9 mouse cellular contexts compared by ENCODE assay signal in genomic region chr4:154961911-154962310, GRCm38 (mm10). TPM values are rescaled to one million over a fixed set of nuclear protein-coding genes. Genes with fewer than 3 reads are reported as not detected.
DNase-seq lines count a peak whose midpoint lies in the region; ATAC-seq and TF ChIP-seq lines count a peak whose summit lies in the region.
"Had no signal": no experiment of that assay in that cellular context is flagged by ENCODE, and none has a peak within 500 bp of the region (broad histone marks: within the 10 kb centered on the region; RNA-seq: fewer than 3 reads in every experiment).

No protein-coding gene starts in this region.

- H3K4me1 ChIP-seq in embryonic facial prominence, embryonic 15.5 days: peaks cover 63% of the 10 kb centered on the region
- H3K4me1 ChIP-seq in limb, embryonic 10.5 days: peaks cover 78% of the 10 kb centered on the region
- H3K4me1 ChIP-seq in midbrain, postnatal 0 days (ENCODE audit: insufficient read depth, low read length): peaks cover 35% of the 10 kb centered on the region; the same call in 1 of the 2 replicates

- H3K36me3 ChIP-seq in embryonic facial prominence, embryonic 15.5 days: no peaks in the 10 kb centered on the region
- peaks cover 14% of the 10 kb centered on the region for H3K36me3 ChIP-seq in limb, embryonic 10.5 days
- no peaks in the 10 kb centered on the region for H3K36me3 ChIP-seq in midbrain, postnatal 0 days (ENCODE audit: insufficient read depth, low read length)

- H3K4me3 ChIP-seq in embryonic facial prominence, embryonic 15.5 days (replicated peaks): peak overlapping the region; percentile 45; the same call in 1 of the 2 replicates
- H3K4me3 ChIP-seq in limb, embryonic 10.5 days: peak overlapping the region; percentile 57
- peak overlapping the region; percentile 76 for H3K4me3 ChIP-seq in midbrain, postnatal 0 days (ENCODE audit: low read depth, low read length)

- no peak overlapping the region for H3K9ac ChIP-seq in embryonic facial prominence, embryonic 15.5 days
- peak overlapping the region; percentile 73 for H3K9ac ChIP-seq in midbrain, postnatal 0 days (replicated peaks; ENCODE audit: low read length, poor library complexity, severe bottlenecking)

- no peak for ATAC-seq in embryonic facial prominence, embryonic 15.5 days (ENCODE audit: insufficient number of reproducible peaks, low FRiP score, low TSS enrichment, low read depth)
- no peak for ATAC-seq in midbrain, postnatal 0 days (ENCODE audit: low FRiP score)

- DNase-seq in cerebellum, adult 9-11 months: peak; percentile 66
- DNase-seq in cerebellum, adult 9-10 months: no peak
- DNase-seq in limb, embryonic 10.5 days (ENCODE audit: low spot score): no peak
- DNase-seq in midbrain, postnatal 0 days (ENCODE audit: low spot score): no peak
- DNase-seq in thymus, postnatal 4 days: peak; percentile 79
- no peak for DNase-seq in layer of hippocampus, adult 9-10 months (ENCODE audit: low spot score)
- no peak for DNase-seq in urinary bladder, postnatal 4 days (ENCODE audit: low spot score in 2 of 2)

- peaks cover 62% of the 10 kb centered on the region for H3K27me3 ChIP-seq in embryonic facial prominence, embryonic 15.5 days
- peaks cover 69% of the 10 kb centered on the region for H3K27me3 ChIP-seq in limb, embryonic 10.5 days (ENCODE audit: low read depth, poor library complexity, severe bottlenecking)
- no peaks in the 10 kb centered on the region for H3K27me3 ChIP-seq in midbrain, postnatal 0 days (ENCODE audit: insufficient read depth, low read length)

- no peak for TF ChIP-seq CTCF in midbrain, postnatal 0 days (IDR thresholded peaks at IDR 0.05)

- 24% methylated on average over 13 of the region's 13 CpGs for WGBS in embryonic facial prominence, embryonic 15.5 days
- WGBS in limb, embryonic 10.5 days: 19% methylated on average over 13 of the region's 13 CpGs
- WGBS in midbrain, postnatal 0 days: 7% methylated on average over 13 of the region's 13 CpGs

- H3K9me3 ChIP-seq in embryonic facial prominence, embryonic 15.5 days (replicated peaks): no peaks in the 10 kb centered on the region
- H3K9me3 ChIP-seq in limb, embryonic 10.5 days (replicated peaks): no peaks in the 10 kb centered on the region
- H3K9me3 ChIP-seq in midbrain, postnatal 0 days (ENCODE audit: low read length): no peaks in the 10 kb centered on the region

- peak overlapping the region; percentile 83 for H3K4me2 ChIP-seq in embryonic facial prominence, embryonic 15.5 days (replicated peaks)
- peak overlapping the region; percentile 92 for H3K4me2 ChIP-seq in midbrain, postnatal 0 days (ENCODE audit: low read depth, low read length, poor library complexity, severe bottlenecking)

- H3K27ac ChIP-seq in embryonic facial prominence, embryonic 15.5 days (replicated peaks): no peak overlapping the region
- H3K27ac ChIP-seq in limb, embryonic 10.5 days: no peak overlapping the region
- H3K27ac ChIP-seq in midbrain, postnatal 0 days (ENCODE audit: low read depth, low read length): peak overlapping the region; percentile 71

RNA-seq across cellular contexts. Expression of gene Hes5, which starts 1.2 kb away (rescaled TPM):
- polyA plus RNA-seq in embryonic facial prominence, embryonic 15.5 days (2015; fragmentation: Nextera tagmentation; extraction: Ambion mirVana): 6.6 and 7.7 TPM in 2 replicates
- polyA plus RNA-seq in limb, embryonic 10.5 days (2016; fragmentation: Nextera tagmentation; extraction: Ambion mirVana): 0.33 and 1.1 TPM in 2 replicates
- total RNA-seq in midbrain, postnatal 0 days (2014; rRNA removed): 111 and 115 TPM in 2 replicates
- polyA plus RNA-seq in midbrain, postnatal 0 days (2015; fragmentation: Nextera tagmentation; extraction: Ambion mirVana): 165 and 180 TPM in 2 replicates
- polyA plus RNA-seq: C2C12 had no signal

RNA-seq across cellular contexts. Expression of gene Pank4, which starts 2.0 kb away (rescaled TPM):
- polyA plus RNA-seq in embryonic facial prominence, embryonic 15.5 days (2015; fragmentation: Nextera tagmentation; extraction: Ambion mirVana): 41.9 and 43.6 TPM in 2 replicates
- 45.8 and 56.5 TPM in 2 replicates for polyA plus RNA-seq in limb, embryonic 10.5 days (2016; fragmentation: Nextera tagmentation; extraction: Ambion mirVana)
- 36.7 and 39.8 TPM in 2 replicates for total RNA-seq in midbrain, postnatal 0 days (2014; rRNA removed)
- 27.3 and 28.8 TPM in 2 replicates for polyA plus RNA-seq in midbrain, postnatal 0 days (2015; fragmentation: Nextera tagmentation; extraction: Ambion mirVana)

RNA-seq across cellular contexts. Expression of gene Tnfrsf14, which starts 33.5 kb away (rescaled TPM):
- 1.5 and 2.3 TPM in 2 replicates for polyA plus RNA-seq in embryonic facial prominence, embryonic 15.5 days (2015; fragmentation: Nextera tagmentation; extraction: Ambion mirVana)
- 0.55 and 2.4 TPM in 2 replicates for polyA plus RNA-seq in limb, embryonic 10.5 days (2016; fragmentation: Nextera tagmentation; extraction: Ambion mirVana)
- 1.1 and 2.3 TPM in 2 replicates for total RNA-seq in midbrain, postnatal 0 days (2014; rRNA removed)
- not detected in 2 replicates for polyA plus RNA-seq in midbrain, postnatal 0 days (2015; fragmentation: Nextera tagmentation; extraction: Ambion mirVana)

Comparison
In these comparisons a context has a peak if more than half of its experiments do, and no peak if none do; other contexts are left out.
1. DNase-seq: peak in cerebellum, adult 9-11 months (single experiment) and thymus, postnatal 4 days (single experiment); none in cerebellum, adult 9-10 months (single experiment), limb, embryonic 10.5 days (single experiment), midbrain, postnatal 0 days (single experiment), layer of hippocampus, adult 9-10 months (single experiment) and urinary bladder, postnatal 4 days (0 of 2).
2. RNA of gene Hes5, which starts 1.2 kb away (polyA plus RNA-seq): 165 to 180 TPM in midbrain, postnatal 0 days; 6.6 to 7.7 TPM in embryonic facial prominence, embryonic 15.5 days and 0.33 to 1.1 TPM in limb, embryonic 10.5 days; every median in the first group is over 10 times any median in the second.
3. Peak in every context shown above with its lines, with median percentiles within 50 percentile points of each other: H3K4me3 ChIP-seq.